ENCODE assay signal across 8 mouse cellular contexts in the genomic region with DNA sequence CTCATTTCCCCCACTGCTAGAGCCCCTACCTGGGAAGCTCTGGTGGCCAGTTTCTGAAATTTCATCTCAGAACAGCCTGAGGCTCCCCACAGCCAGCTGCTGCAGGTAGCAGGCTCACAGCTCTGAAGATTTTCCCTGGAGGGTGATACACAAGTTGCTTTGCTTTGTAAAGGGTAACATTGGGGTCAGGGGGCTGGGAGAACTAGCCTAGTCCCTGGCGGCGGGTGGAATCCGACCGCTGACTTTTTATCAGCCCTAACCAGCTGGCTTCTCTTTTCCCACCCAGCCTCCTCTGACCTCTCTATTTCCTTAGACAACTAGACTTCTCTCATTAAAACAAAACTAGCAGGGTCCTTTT. TPM values are rescaled to one million over a fixed set of nuclear protein-coding genes. Genes with fewer than 3 reads are reported as not detected.
DNase-seq lines count a peak whose midpoint lies in the region; ATAC-seq and TF ChIP-seq lines count a peak whose summit lies in the region.

No protein-coding gene starts in this region.

- 29% methylated on average over 4 of the region's 4 CpGs for WGBS in lung, postnatal 0 days
- 45% methylated on average over 4 of the region's 4 CpGs for WGBS in forebrain, embryonic 15.5 days
- WGBS in liver, embryonic 15.5 days (ENCODE audit: insufficient replicate concordance): 3% methylated on average over 4 of the region's 4 CpGs

- DNase-seq in lung, postnatal 0 days (ENCODE audit: low spot score): no peak
- no peak for DNase-seq in lung, postnatal 10 days
- no peak for DNase-seq in ovary, postnatal 36 days (ENCODE audit: low spot score)
- no peak for DNase-seq in cerebellum, postnatal 14 days
- DNase-seq in right cerebral cortex, postnatal 14 days: no peak
- DNase-seq in kidney, postnatal 36 days: no peak

- no peaks in the 10 kb centered on the region for H3K36me3 ChIP-seq in lung, postnatal 0 days (ENCODE audit: insufficient read depth, low read length)
- H3K36me3 ChIP-seq in forebrain, embryonic 15.5 days: no peaks in the 10 kb centered on the region
- H3K36me3 ChIP-seq in liver, embryonic 15.5 days (replicated peaks): peaks cover 17% of the 10 kb centered on the region; the same call in 1 of the 2 replicates

- H3K4me1 ChIP-seq in lung, postnatal 0 days (ENCODE audit: insufficient read depth, low read depth, low read length): no peaks in the 10 kb centered on the region
- peaks cover 23% of the 10 kb centered on the region for H3K4me1 ChIP-seq in forebrain, embryonic 15.5 days
- H3K4me1 ChIP-seq in liver, embryonic 15.5 days (replicated peaks): peaks cover 96% of the 10 kb centered on the region

- peak overlapping the region; percentile 32 for H3K4me2 ChIP-seq in lung, postnatal 0 days (replicated peaks; ENCODE audit: low read depth, low read length)
- peak overlapping the region; percentile 19; the same call in 1 of the 2 replicates for H3K4me2 ChIP-seq in forebrain, embryonic 15.5 days (replicated peaks)
- peak overlapping the region; percentile 92 for H3K4me2 ChIP-seq in liver, embryonic 15.5 days

- H3K27me3 ChIP-seq in lung, postnatal 0 days (replicated peaks; ENCODE audit: insufficient read depth, low read length): no peaks in the 10 kb centered on the region
- H3K27me3 ChIP-seq in forebrain, embryonic 15.5 days: no peaks in the 10 kb centered on the region
- H3K27me3 ChIP-seq in liver, embryonic 15.5 days: no peaks in the 10 kb centered on the region

- TF ChIP-seq EP300 in lung, postnatal 0 days (IDR thresholded peaks at IDR 0.05): no peak

- H3K9ac ChIP-seq in lung, postnatal 0 days (replicated peaks; ENCODE audit: low read depth): no peak overlapping the region
- 0 out of 2 replicates have a peak overlapping the region, but pooled peaks have one; percentile 0 for H3K9ac ChIP-seq in forebrain, embryonic 15.5 days (replicated peaks)
- H3K9ac ChIP-seq in liver, embryonic 15.5 days: peak overlapping the region; percentile 79

- no peaks in the 10 kb centered on the region for H3K9me3 ChIP-seq in lung, postnatal 0 days (ENCODE audit: low read length)
- H3K9me3 ChIP-seq in forebrain, embryonic 15.5 days: no peaks in the 10 kb centered on the region
- H3K9me3 ChIP-seq in liver, embryonic 15.5 days (replicated peaks): no peaks in the 10 kb centered on the region

- no peak overlapping the region for H3K4me3 ChIP-seq in lung, postnatal 0 days (ENCODE audit: low read depth, low read length)
- 0 out of 2 replicates have a peak overlapping the region, but pooled peaks have one; percentile 0 for H3K4me3 ChIP-seq in forebrain, embryonic 15.5 days
- peak overlapping the region; percentile 60 for H3K4me3 ChIP-seq in liver, embryonic 15.5 days (replicated peaks)

- no peak for ATAC-seq in lung, postnatal 0 days
- ATAC-seq in forebrain, embryonic 15.5 days (replicated peaks): no peak
- ATAC-seq in liver, embryonic 15.5 days (ENCODE audit: insufficient read depth): peak; percentile 87

- H3K27ac ChIP-seq in lung, postnatal 0 days (ENCODE audit: low read length): no peak overlapping the region
- H3K27ac ChIP-seq in forebrain, embryonic 15.5 days (replicated peaks): no peak overlapping the region
- H3K27ac ChIP-seq in liver, embryonic 15.5 days (replicated peaks): peak overlapping the region; percentile 98

- no peak for TF ChIP-seq CTCF in lung, postnatal 0 days (IDR thresholded peaks at IDR 0.05)

RNA-seq across cellular contexts. Expression of a gene that starts 25.0 kb away (rescaled TPM):
- polyA plus RNA-seq in lung, postnatal 0 days (2015; fragmentation: Nextera tagmentation; extraction: Ambion mirVana): 9.2 and 10.3 TPM in 2 replicates
- 8.7 and 10.0 TPM in 2 replicates for polyA plus RNA-seq in forebrain, embryonic 15.5 days (2015; fragmentation: Nextera tagmentation; extraction: Ambion mirVana)
- 24.5 and 26.0 TPM in 2 replicates for polyA plus RNA-seq in liver, embryonic 15.5 days (2015; fragmentation: Nextera tagmentation; extraction: Ambion mirVana)

RNA-seq across cellular contexts. Expression of a gene that starts 44.4 kb away (rescaled TPM):
- polyA plus RNA-seq in lung, postnatal 0 days (2015; fragmentation: Nextera tagmentation; extraction: Ambion mirVana): 7.3 and 8.7 TPM in 2 replicates
- polyA plus RNA-seq in forebrain, embryonic 15.5 days (2015; fragmentation: Nextera tagmentation; extraction: Ambion mirVana): 13.5 and 14.2 TPM in 2 replicates
- 5.6 and 6.2 TPM in 2 replicates for polyA plus RNA-seq in liver, embryonic 15.5 days (2015; fragmentation: Nextera tagmentation; extraction: Ambion mirVana)

RNA-seq across cellular contexts. Expression of a gene that starts 45.9 kb away (rescaled TPM):
- polyA plus RNA-seq in lung, postnatal 0 days (2015; fragmentation: Nextera tagmentation; extraction: Ambion mirVana): 0.24 and 0.27 TPM in 2 replicates
- polyA plus RNA-seq in forebrain, embryonic 15.5 days (2015; fragmentation: Nextera tagmentation; extraction: Ambion mirVana): 0.23 and 0.60 TPM in 2 replicates
- polyA plus RNA-seq in liver, embryonic 15.5 days (2015; fragmentation: Nextera tagmentation; extraction: Ambion mirVana): 0.07 and 0.18 TPM in 2 replicates

Comparison
In these comparisons a context has a peak if more than half of its experiments do, and no peak if none do; other contexts are left out.
1. H3K4me2 ChIP-seq: peak in every context shown above with its lines; median percentile 92 in liver, embryonic 15.5 days; 32 in lung, postnatal 0 days; 19 in forebrain, embryonic 15.5 days.